Mouse (Mus musculus): ENCODE results near the gene Plk3.
A peak's percentile ranks its signal among the peaks of the same experiment; 100 is the strongest.

The Plk3 gene

DNA sequence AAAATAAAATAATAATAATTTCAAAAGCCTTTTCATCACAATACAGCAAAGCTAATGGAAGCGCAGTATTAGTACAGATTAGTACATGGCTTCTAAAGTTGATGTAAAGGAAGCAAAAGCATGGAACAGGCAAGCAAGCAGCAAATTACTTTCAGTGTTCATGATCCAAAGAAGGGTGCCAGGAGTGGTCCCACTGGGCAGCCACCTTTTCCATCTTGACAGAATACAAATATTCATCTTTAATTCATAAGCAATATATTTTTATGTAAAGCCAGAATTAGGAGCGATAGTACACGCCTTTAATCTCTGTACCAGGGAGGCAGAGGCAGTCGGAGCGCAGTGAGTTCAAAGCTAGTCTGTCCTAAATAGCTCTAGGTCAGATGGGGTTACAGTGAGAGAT is 14.1 kb downstream of the Plk3 start:
- no peak for DNase-seq (ENCODE audit: low read depth)

DNA sequence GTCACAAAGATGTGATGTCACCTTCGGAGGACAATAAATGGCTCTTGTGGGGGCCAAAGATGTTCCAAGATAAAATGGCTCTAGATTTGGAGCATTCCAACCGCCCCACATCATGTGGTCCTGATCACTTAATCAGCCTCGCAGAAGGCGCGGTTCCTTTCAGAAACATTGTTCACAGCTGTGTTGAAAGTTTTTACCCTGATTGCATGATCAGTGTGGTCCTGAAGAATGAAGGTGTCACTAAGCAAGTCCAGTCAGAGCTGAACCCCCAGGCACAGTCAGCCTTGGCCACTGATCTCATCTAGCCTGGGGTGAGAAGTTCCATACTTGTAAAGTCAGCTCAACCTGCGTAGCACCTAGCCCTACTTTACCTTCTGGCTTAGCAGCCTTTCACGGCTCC is 15.8 kb downstream of the Plk3 start:
- no peak for DNase-seq (ENCODE audit: low read depth)

DNA sequence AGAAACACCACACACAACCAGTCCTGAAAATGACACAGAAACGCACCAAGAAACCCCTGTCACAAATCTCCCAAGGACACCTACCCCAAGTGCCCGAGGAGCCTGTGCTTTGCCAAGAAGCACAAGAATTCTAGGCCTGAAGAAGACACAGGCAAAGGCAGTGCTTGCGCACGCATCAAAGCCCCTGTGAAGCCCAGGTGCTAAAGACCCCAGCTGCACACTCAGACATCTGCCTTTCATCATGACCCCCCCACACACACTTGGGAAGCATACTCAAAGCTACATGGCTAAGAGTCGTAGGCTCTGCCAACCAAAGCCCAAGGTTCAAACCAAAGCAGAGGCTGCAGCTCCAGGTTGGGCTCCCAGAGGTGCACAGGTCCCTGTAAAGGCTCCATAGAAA is 18.2 kb downstream of the Plk3 start:
- no peak for DNase-seq (ENCODE audit: low read depth)

DNA sequence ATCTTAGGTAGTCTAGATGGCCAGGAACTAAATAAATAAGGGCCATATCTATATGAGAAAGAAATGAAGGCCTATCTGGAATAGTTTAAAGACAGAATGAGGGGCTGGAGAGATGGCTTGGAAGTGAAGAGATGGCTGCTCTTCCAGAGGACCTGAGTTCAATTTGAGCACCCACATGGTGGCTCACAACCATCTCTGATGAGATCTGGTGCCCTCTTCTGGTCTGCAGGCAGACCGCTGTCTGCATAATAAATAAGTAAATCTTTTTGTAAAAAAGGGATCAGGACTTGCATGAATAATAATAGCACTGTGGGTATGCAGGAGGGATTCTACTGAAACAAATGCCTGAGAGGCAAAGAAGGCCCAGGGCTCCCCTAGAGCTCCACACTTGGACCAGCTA is 20.5 kb downstream of the Plk3 start:
- peak; percentile 36 for DNase-seq (ENCODE audit: low read depth)

DNA sequence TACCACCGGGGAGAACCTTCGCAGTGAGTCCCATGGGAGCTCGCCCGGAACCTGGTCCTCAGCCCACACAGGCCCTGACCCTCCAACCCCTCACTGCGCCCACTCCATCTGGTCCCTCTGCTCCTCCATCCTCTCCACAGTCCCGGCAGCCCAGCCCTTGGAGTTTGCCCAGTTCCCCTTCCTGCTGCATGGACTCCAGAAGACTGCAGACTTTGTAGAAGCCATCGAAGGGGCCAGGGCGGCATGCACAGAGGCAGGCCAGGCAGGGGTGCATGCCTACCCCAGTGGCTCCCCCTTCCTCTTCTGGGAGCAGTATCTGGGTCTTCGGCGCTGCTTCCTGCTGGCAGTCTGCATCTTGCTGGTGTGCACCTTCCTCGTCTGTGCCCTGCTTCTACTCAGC is 22.8 kb downstream of the Plk3 start:
- DNase-seq (ENCODE audit: low read depth) = no peak

GRCm38 (mm10) chr4:117110249-117110648 is 23.5 kb downstream of the Plk3 start:
- no peak for DNase-seq (ENCODE audit: low read depth)

- no peak for DNase-seq (ENCODE audit: low read depth)
Observed at GRCm38 (mm10) chr4:117109330-117109729, 24.4 kb downstream of the Plk3 start.

- no peak for DNase-seq (ENCODE audit: low read depth)
Observed at GRCm38 (mm10) chr4:117108524-117108849, 25.3 kb downstream of the Plk3 start.

DNA sequence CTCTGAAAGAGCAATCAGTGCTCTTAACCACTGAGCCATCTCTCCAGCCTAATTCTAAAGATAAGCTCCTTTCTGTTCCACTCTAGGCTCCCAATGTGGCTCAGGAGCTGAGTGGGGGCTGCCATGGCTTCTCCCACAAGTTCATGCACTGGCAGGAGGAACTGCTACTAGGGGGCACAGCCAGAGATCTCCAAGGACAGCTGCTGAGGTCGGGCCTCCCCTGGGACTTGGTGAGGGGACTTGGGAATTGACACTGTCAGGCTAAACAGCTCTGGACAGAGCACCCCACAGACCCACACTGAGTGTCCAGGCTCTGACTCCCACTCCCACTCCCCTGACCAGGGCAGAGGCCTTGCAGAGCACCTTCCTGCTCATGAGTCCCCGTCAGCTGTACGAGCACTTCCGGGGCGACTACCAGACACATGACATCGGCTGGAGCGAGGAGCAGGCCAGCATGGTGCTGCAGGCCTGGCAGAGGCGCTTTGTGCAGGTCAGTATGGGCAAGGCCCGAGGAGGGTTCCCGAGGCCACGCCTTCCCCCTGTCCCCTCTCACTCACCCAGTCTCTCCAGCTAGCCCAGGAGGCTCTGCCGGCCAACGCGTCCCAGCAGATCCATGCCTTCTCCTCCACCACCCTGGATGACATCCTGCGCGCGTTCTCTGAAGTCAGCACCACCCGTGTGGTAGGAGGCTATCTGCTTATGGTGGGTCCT is 25.8 kb downstream of the Plk3 start:
- DNase-seq (ENCODE audit: low read depth) = no peak

DNA sequence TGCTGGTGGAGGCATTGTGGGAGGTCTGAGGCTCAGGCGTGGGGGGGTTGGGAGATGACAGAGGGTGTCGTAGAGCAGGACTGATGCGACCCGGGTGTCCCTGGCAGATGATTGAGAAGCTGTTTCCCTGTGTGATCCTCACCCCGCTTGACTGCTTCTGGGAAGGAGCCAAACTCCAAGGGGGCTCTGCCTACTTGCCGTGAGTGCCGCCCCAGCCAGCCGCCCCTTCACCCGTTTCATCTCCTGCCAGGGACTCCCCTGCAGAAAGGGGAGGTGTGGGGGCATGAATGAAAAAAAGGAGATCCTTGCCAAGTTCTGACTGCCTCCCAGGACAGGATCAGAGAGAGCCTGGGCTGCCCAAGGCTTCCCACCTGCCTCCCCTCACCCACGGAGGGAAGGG is 28.6 kb downstream of the Plk3 start:
- no peak for DNase-seq (ENCODE audit: low read depth)

DNA sequence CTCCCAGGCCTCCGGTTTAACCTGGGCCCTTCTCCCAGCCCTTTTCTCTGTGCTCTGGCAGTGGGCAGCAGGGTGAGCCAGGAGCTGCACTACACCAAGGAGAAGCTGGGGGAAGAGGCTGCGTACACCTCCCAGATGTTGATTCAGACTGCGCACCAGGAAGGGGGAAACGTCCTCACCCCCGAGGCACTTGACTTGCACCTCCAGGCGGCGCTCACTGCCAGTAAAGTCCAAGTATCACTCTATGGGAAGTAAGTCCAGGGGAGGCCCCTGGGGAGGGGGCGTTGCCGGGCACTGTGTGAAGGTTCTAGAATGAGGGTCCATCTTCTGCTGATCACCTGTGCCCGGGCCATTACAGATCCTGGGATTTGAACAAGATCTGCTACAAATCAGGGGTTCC is 29.1 kb downstream of the Plk3 start:
- DNase-seq (ENCODE audit: low read depth) = no peak

DNA sequence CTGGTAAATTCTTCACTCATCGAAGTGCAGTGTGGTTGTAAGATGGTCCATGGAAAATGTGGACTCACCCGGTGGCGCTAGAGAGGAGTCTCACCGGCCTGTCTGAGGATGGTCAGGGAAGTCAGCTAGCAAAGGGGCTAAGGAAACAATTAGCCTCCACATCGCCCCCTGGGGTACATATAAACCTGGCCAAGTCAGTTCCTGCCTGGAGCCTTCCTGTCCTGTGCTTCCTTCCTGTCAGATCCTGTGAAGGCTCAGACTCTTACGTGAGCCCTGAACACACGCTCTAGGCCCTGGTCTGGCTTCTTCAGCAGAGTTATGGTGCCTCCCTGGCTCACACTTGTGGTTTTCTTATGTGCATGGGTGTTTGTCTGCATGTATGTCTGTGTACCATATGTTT is 32.5 kb downstream of the Plk3 start:
- DNase-seq (ENCODE audit: low read depth) = peak; percentile 80

GRCm38 (mm10) chr4:117100036-117100435 is 33.7 kb downstream of the Plk3 start:
- DNase-seq (ENCODE audit: low read depth) = no peak

- DNase-seq (ENCODE audit: low read depth) = no peak
Observed at GRCm38 (mm10) chr4:117098764-117099036, 35.1 kb downstream of the Plk3 start.

DNA sequence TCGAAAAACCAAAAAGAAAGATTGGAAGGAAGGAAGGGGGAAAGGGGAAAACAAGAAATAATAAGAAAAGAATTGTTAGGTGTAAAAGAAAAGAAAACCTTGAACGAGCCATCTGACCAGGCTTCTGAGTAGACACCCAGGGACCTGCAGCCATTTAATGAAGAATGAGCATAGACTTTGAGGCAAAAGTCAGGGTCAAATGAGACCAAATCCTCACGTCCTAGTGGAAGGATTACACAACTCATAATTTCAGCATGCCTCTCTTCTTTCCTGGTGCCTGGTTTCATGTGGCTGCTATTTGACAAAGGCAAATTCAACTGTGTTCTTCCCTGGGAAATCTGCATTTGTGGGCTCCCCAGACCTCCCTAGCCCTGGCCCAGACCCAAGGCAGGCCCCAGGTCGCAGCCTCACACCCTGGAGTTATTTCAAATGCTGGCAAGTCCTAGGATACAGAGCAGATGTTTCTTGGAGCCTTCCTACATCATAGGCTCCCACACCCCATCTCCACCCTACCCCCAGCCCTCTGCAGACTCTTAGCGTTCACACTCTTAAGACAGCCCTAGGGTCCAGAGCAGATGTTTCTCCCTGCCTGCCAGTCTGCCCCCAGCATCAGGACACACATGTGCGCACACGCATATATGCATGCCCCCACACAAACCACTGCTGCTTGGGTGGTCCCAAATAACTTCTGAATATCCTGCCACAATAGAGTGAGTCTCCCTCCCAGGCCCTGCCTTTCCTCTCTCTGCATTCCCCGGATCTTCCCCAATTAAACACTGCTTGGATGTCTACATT is 35.6 kb downstream of the Plk3 start:
- DNase-seq (ENCODE audit: low read depth) = no peak

- DNase-seq (ENCODE audit: low read depth) = no peak
Observed at GRCm38 (mm10) chr4:117096666-117097065, 37.1 kb downstream of the Plk3 start.

GRCm38 (mm10) chr4:117095551-117096452 is 38.0 kb downstream of the Plk3 start, which contains the start of gene Ptch2:
Gene Ptch2 (plus strand): TSS chr4:117096075.
- no peak for DNase-seq (ENCODE audit: low read depth)

DNA sequence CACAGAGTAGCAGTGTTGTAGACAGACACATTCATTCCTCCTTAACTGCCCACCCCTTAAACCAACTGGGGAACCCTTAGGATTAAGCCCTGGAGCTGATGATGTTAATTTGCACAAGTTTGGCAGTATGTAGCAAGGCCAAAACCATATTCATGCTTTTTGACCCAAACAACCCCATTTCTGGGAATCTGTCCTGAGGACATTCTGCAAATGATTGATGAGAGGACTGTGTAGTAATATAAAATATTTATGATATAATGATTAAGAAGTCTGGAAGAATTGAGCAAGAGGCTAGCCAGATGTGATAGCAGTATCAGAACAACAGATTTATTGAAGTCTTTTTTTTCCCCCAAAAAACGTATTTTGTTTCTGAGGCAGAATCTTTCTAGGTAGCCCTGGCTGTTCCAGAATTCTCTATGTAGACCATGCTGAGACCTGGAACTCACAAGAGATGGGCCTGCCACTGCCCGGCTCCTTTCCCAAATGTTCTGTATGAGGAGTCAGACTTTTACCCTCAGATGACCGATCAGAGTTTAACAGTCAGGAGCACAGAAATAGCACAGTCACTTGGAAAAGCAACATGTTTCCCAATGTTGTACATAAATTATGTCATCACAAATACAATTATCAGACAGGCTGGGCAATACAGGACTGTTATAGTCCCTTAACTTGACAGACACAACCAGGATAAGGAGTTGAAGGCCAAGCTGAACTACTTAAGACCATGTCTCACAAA is 39.0 kb downstream of the Plk3 start:
- DNase-seq (ENCODE audit: low read depth) = no peak

- no peak for DNase-seq (ENCODE audit: low read depth)
Observed at GRCm38 (mm10) chr4:117090586-117090985, 43.2 kb downstream of the Plk3 start.

- no peak for DNase-seq (ENCODE audit: low read depth)
Observed at GRCm38 (mm10) chr4:117087948-117088640, 45.7 kb downstream of the Plk3 start.

Measured in 416B (cell line).